Mouse (Mus musculus) stomach, postnatal 0 days (tissue): ENCODE measurements around the gene Mex3b. TPM values are rescaled to one million over a fixed set of nuclear protein-coding genes. Genes with fewer than 3 reads are reported as not detected.

ENCODE experiments used
- ATAC-seq: fragments of 200-750 bp; cut with Nextera tagmentation; 2 replicates; pipeline ENCODE4 v1.8.0; 2017; ENCODE audit not compliant: low FRiP score, low TSS enrichment
- DNase-seq: peaks from one replicate; pipeline ENCODE4 v3.0.0-alpha.2; 2016; ENCODE audit warnings: low spot score
- H3K27ac ChIP-seq: fragments of 300-500 bp; sonication (generic); replicated peaks from 2 replicates; pipeline ENCODE4 v1.5.1; 2014; ENCODE audit warnings: mild to moderate bottlenecking, control low read depth
- H3K27me3 ChIP-seq: fragments of 300-500 bp; sonication (generic); 2 replicates; pipeline ENCODE4 v1.6.1; 2014; ENCODE audit warnings: low read length; ENCODE audit not compliant: control insufficient read depth, insufficient read depth
- H3K36me3 ChIP-seq: fragments of 300-500 bp; sonication (generic); 2 replicates; pipeline ENCODE4 v1.6.1; 2014; ENCODE audit warnings: low read length, mixed read lengths; ENCODE audit not compliant: control insufficient read depth, insufficient read depth
- H3K4me1 ChIP-seq: fragments of 300-500 bp; sonication (generic); replicated peaks from 2 replicates; pipeline ENCODE4 v1.6.1; 2014; ENCODE audit warnings: antibody characterized with exemption; ENCODE audit not compliant: control insufficient read depth, insufficient read depth
- H3K4me2 ChIP-seq: fragments of 300-500 bp; sonication (generic); replicated peaks from 2 replicates; pipeline ENCODE4 v1.6.1; 2014; ENCODE audit warnings: low read depth, mild to moderate bottlenecking, control low read depth, moderate library complexity
- H3K4me3 ChIP-seq: fragments of 300-500 bp; sonication (generic); 2 replicates; pipeline ENCODE4 v1.5.1; 2014; ENCODE audit warnings: low read depth, low read length, control low read depth
- H3K9ac ChIP-seq: fragments of 300-500 bp; sonication (generic); 2 replicates; pipeline ENCODE4 v1.6.1; 2014; ENCODE audit warnings: mild to moderate bottlenecking, low read length, control low read depth, mixed read lengths
- H3K9me3 ChIP-seq: fragments of 300-500 bp; sonication (generic); 2 replicates; pipeline ENCODE4 v1.6.1; 2016; ENCODE audit warnings: low read length; ENCODE audit not compliant: control insufficient read depth
- CTCF ChIP-seq: IDR thresholded peaks from 2 replicates; pipeline ENCODE4 v1.5.1; 2016; ENCODE audit warnings: antibody characterized with exemption, low read depth, mild to moderate bottlenecking, moderate library complexity
- EP300 ChIP-seq: optimal IDR thresholded peaks from 2 replicates; pipeline ENCODE3; 2016; ENCODE audit warnings: antibody characterized with exemption
- WGBS: fragments of 180-500 bp; shearing (Covaris S2); extraction: QIAGEN DNeasy Blood & Tissue Kit; methylation state at CpG from one replicate; pipeline ENCODE4 v1.1.7; 2014; 5-methylcytosine and 5-hydroxymethylcytosine counted together
- polyA plus RNA-seq: library from polyadenylated mRNA; unstranded; fragments of >200 nt; fragmentation: Nextera tagmentation; extraction: Ambion mirVana; gene quantifications from 2 replicates; pipeline ENCODE4 v1.2.1, GENCODE M21; 2015

The Mex3b gene
- polyA plus RNA-seq, 1 experiment from 2014 or later, result 2.8 TPM

GRCm38 (mm10) chr7:82851670-82852069 is 15.5 kb upstream of the Mex3b start:
- no peak for DNase-seq
- no peak overlapping the region for H3K4me2 ChIP-seq
- no peak overlapping the region for H3K4me3 ChIP-seq
- no peak for TF ChIP-seq CTCF
- TF ChIP-seq EP300, result no peak
- H3K27me3 ChIP-seq, result no peaks in the 10 kb centered on the region
- no peaks in the 10 kb centered on the region for H3K36me3 ChIP-seq
- H3K9me3 ChIP-seq, result no peaks in the 10 kb centered on the region
- H3K27ac ChIP-seq, result no peak overlapping the region
- 0 out of 2 replicates have a peak, but pooled peaks cover 2% of the 10 kb centered on the region for H3K4me1 ChIP-seq
- 84% methylated on average over 4 of the region's 4 CpGs for WGBS
- ATAC-seq, result no peak
- H3K9ac ChIP-seq, result no peak overlapping the region

DNA sequence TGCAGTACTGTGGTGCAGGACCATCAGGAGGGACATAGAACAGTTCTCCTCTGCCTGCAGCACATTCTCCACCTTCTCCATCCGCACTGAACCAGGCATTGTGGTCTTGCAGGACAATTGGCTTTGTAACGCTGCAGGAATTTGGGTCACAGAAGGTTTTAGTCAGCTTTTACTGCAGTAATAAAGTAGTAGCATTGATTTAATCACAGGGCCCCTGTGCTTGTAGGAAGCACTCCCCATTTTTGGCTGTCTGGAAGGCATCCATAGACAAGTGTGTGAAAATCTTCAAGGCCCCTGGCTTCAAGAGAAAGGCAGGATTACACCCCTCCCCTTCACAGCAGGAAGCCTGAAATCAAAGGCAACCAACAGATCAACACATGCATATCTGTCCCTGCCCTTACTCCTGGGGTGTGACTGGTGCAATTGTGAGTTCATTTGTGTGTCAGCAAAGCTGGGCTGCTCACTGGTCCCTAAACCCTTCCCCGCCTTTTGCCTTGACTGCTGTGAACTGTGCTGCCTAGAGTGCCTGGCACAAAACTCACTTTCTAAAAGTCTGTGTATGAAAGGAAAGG is 12.9 kb upstream of the Mex3b start:
- Histone ChIP-seq H3K9me3 (no peaks in the 10 kb centered on the region), H3K4me2 (no peak overlapping the region), H3K27me3 (no peaks in the 10 kb centered on the region), H3K4me3 (no peak overlapping the region), H3K9ac (no peak overlapping the region), H3K4me1 (0 out of 2 replicates have a peak, but pooled peaks cover 2% of the 10 kb centered on the region), H3K36me3 (no peaks in the 10 kb centered on the region), H3K27ac (no peak overlapping the region)
- DNase-seq, result no peak
- no peak for TF ChIP-seq EP300
- TF ChIP-seq CTCF, result no peak
- 53% methylated on average over 3 of the region's 3 CpGs for WGBS
- ATAC-seq, result no peak

GRCm38 (mm10) chr7:82858611-82859010 is 8.5 kb upstream of the Mex3b start:
- ATAC-seq (no peak), DNase-seq (no peak)
- TF ChIP-seq EP300 (no peak), CTCF (no peak)
- H3K36me3 ChIP-seq, result no peaks in the 10 kb centered on the region
- no peaks in the 10 kb centered on the region for H3K27me3 ChIP-seq
- no peak overlapping the region for H3K4me2 ChIP-seq
- H3K9me3 ChIP-seq, result no peaks in the 10 kb centered on the region
- no peak overlapping the region for H3K4me3 ChIP-seq
- 30% methylated on average over 4 of the region's 4 CpGs for WGBS
- H3K9ac ChIP-seq, result no peak overlapping the region
- H3K27ac ChIP-seq, result no peak overlapping the region
- 0 out of 2 replicates have a peak, but pooled peaks cover 2% of the 10 kb centered on the region for H3K4me1 ChIP-seq

- 64% methylated on average over 2 of the region's 2 CpGs for WGBS
- H3K4me2 ChIP-seq, result no peak overlapping the region
- H3K27ac ChIP-seq, result no peak overlapping the region
- DNase-seq (no peak), ATAC-seq (no peak)
- no peaks in the 10 kb centered on the region for H3K4me1 ChIP-seq
- no peak overlapping the region for H3K9ac ChIP-seq
- no peaks in the 10 kb centered on the region for H3K27me3 ChIP-seq
- TF ChIP-seq EP300, result no peak
- H3K9me3 ChIP-seq, result no peaks in the 10 kb centered on the region
- H3K36me3 ChIP-seq, result no peaks in the 10 kb centered on the region
- H3K4me3 ChIP-seq, result no peak overlapping the region
Measured at GRCm38 (mm10) chr7:82860626-82861025, 6.5 kb upstream of the Mex3b start.

DNA sequence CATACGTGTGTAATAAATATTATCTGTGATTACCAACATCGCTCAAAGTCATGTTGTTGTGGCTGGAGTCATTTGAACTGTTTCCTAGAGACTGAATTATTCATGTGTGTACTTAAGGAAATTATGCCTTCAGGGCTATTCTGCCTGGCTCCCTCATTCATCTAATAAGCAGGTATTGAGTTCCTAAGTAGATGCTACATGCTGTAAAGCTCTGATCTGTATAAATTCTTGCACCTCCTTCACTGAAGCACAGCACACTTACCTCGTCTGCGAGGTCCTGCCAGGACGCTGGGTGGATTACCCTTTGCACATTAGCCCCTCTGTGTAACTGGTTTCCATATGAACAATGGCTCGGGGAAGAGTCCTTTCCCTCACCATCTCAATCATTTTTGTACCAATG is 3.8 kb upstream of the Mex3b start:
- WGBS, result 65% methylated on average over 6 of the region's 6 CpGs
- no peak overlapping the region for H3K4me3 ChIP-seq
- H3K36me3 ChIP-seq, result no peaks in the 10 kb centered on the region
- DNase-seq (no peak), ATAC-seq (no peak)
- no peak overlapping the region for H3K9ac ChIP-seq
- H3K27ac ChIP-seq, result no peak overlapping the region
- no peaks in the 10 kb centered on the region for H3K4me1 ChIP-seq
- H3K4me2 ChIP-seq, result no peak overlapping the region
- H3K9me3 ChIP-seq, result no peaks in the 10 kb centered on the region
- no peaks in the 10 kb centered on the region for H3K27me3 ChIP-seq
- TF ChIP-seq EP300, result no peak
- no peak for TF ChIP-seq CTCF

GRCm38 (mm10) chr7:82864260-82864990 is 2.7 kb upstream of the Mex3b start:
- ATAC-seq, result no peak
- no peak for DNase-seq
- Histone ChIP-seq H3K4me2 (peak overlapping the region; percentile 72; the same call in 1 of the 2 replicates), H3K27me3 (no peaks in the 10 kb centered on the region), H3K36me3 (no peaks in the 10 kb centered on the region), H3K4me3 (no peak overlapping the region), H3K27ac (no peak overlapping the region), H3K9ac (no peak overlapping the region), H3K4me1 (peaks cover 6% of the 10 kb centered on the region; the same call in 1 of the 2 replicates), H3K9me3 (no peaks in the 10 kb centered on the region)
- whole genome bisulfite sequencing, result 53% methylated on average over 8 of the region's 8 CpGs
- TF ChIP-seq CTCF (0 out of 2 replicates have a peak, but pooled peaks have one; percentile 11), EP300 (no peak)
